Mouse (Mus musculus) spleen, adult 2 months (tissue): ENCODE results near the gene Tsc2. TPM values are rescaled to one million over a fixed set of nuclear protein-coding genes. Genes with fewer than 3 reads are reported as not detected.

Source experiments
- DNase-seq, 2 experiments: peaks; one replicate each; pipeline versions ENCODE4 v3.0.0 to v3.0.0-alpha.2; 2012 to 2021; ENCODE audit warnings: low spot score in 2 of 2, low read depth in 1 of 2
- H3K27ac ChIP-seq: fragments of 200-500 bp; 2 replicates; pipeline ENCODE4 v1.5.1; 2012; ENCODE audit warnings: low read length, inconsistent platforms; ENCODE audit not compliant: insufficient read depth
- H3K27me3 ChIP-seq: fragments of 200-500 bp; 2 replicates; pipeline ENCODE4 v1.6.1; 2012; ENCODE audit warnings: mild to moderate bottlenecking, moderate library complexity, low read length, inconsistent platforms; ENCODE audit not compliant: control insufficient read depth, insufficient read depth
- H3K36me3 ChIP-seq: fragments of 200-500 bp; 2 replicates; pipeline ENCODE4 v1.6.1; 2012; ENCODE audit warnings: mild to moderate bottlenecking, low read length, inconsistent platforms; ENCODE audit not compliant: control insufficient read depth, insufficient read depth
- H3K4me1 ChIP-seq: fragments of 200-500 bp; 2 replicates; pipeline ENCODE4 v1.6.1; 2011; ENCODE audit warnings: inconsistent platforms; ENCODE audit not compliant: control insufficient read depth, insufficient read depth, insufficient read length
- H3K4me3 ChIP-seq: fragments of 200-500 bp; 2 replicates; pipeline ENCODE4 v1.5.1; 2011; ENCODE audit warnings: mild to moderate bottlenecking, inconsistent platforms; ENCODE audit not compliant: insufficient read depth, insufficient read length; ENCODE audit errors: extremely low read depth
- CTCF ChIP-seq: fragments of 200-500 bp; IDR thresholded peaks from 2 replicates; pipeline ENCODE4 v1.5.1; 2011; ENCODE audit warnings: mild to moderate bottlenecking, inconsistent platforms; ENCODE audit not compliant: insufficient read depth, insufficient read length, insufficient replicate concordance; ENCODE audit errors: extremely low read depth
- POLR2A ChIP-seq: fragments of 200-500 bp; IDR thresholded peaks from 2 replicates; pipeline ENCODE4 v1.6.1; 2011; ENCODE audit warnings: low read depth, low read length, inconsistent platforms
- WGBS: fragments of 180-500 bp; shearing (Covaris S2); methylation state at CpG from one replicate; pipeline ENCODE4 v1.1.7; 2018; 5-methylcytosine and 5-hydroxymethylcytosine counted together
- polyA plus RNA-seq: library from polyadenylated mRNA; depleted of rRNA; stranded (reverse); fragments of >200 nt; gene quantifications from 2 replicates; pipeline ENCODE4 v1.2.3, GENCODE M21; 2012

Gene Tsc2
- polyA plus RNA-seq, 1 experiment: 86.1 TPM

GRCm38 (mm10) chr17:24593992-24594890 is 38.2 kb downstream of the Tsc2 start:
- no peaks in the 10 kb centered on the region for H3K4me1 ChIP-seq
- no peak for DNase-seq
- H3K27ac ChIP-seq: no peak overlapping the region
- H3K4me3 ChIP-seq: no peak overlapping the region
- 94% methylated on average over 26 of the region's 26 CpGs for WGBS
- no peaks in the 10 kb centered on the region for H3K27me3 ChIP-seq
- peaks cover 52% of the 10 kb centered on the region for H3K36me3 ChIP-seq
- TF ChIP-seq CTCF (no peak), POLR2A (no peak)

GRCm38 (mm10) chr17:24593248-24593647 is 39.2 kb downstream of the Tsc2 start:
- H3K4me3 ChIP-seq: no peak overlapping the region
- H3K36me3 ChIP-seq: peaks cover 47% of the 10 kb centered on the region
- DNase-seq: no peak
- H3K27ac ChIP-seq: no peak overlapping the region
- TF ChIP-seq POLR2A (no peak), CTCF (no peak)
- no peaks in the 10 kb centered on the region for H3K27me3 ChIP-seq
- whole genome bisulfite sequencing: 89% methylated on average over 5 of the region's 5 CpGs
- H3K4me1 ChIP-seq: no peaks in the 10 kb centered on the region

GRCm38 (mm10) chr17:24591695-24592094 is 40.7 kb downstream of the Tsc2 start:
- TF ChIP-seq POLR2A (no peak), CTCF (no peak)
- Histone ChIP-seq H3K4me1 (no peaks in the 10 kb centered on the region), H3K36me3 (peaks cover 41% of the 10 kb centered on the region), H3K27ac (no peak overlapping the region), H3K27me3 (no peaks in the 10 kb centered on the region), H3K4me3 (no peak overlapping the region)
- WGBS: 94% methylated on average over 5 of the region's 5 CpGs
- no peak for DNase-seq

- WGBS: 92% methylated on average over 3 of the region's 3 CpGs
- Histone ChIP-seq H3K4me1 (no peaks in the 10 kb centered on the region), H3K27ac (no peak overlapping the region), H3K4me3 (no peak overlapping the region), H3K36me3 (peaks cover 38% of the 10 kb centered on the region), H3K27me3 (no peaks in the 10 kb centered on the region)
- TF ChIP-seq POLR2A: no peak
- TF ChIP-seq CTCF: no peak
- no peak for DNase-seq
Measured at GRCm38 (mm10) chr17:24590943-24591342, 41.5 kb downstream of the Tsc2 start.

GRCm38 (mm10) chr17:24586532-24586931 is 45.9 kb downstream of the Tsc2 start:
- H3K4me1 ChIP-seq: no peaks in the 10 kb centered on the region
- TF ChIP-seq POLR2A (no peak), CTCF (no peak)
- peaks cover 25% of the 10 kb centered on the region for H3K36me3 ChIP-seq
- H3K27me3 ChIP-seq: no peaks in the 10 kb centered on the region
- H3K27ac ChIP-seq: no peak overlapping the region
- DNase-seq: no peak
- WGBS: 85% methylated on average over 4 of the region's 4 CpGs
- H3K4me3 ChIP-seq: no peak overlapping the region

GRCm38 (mm10) chr17:24584520-24584919 is 47.9 kb downstream of the Tsc2 start:
- no peak overlapping the region for H3K27ac ChIP-seq

More at GRCm38 (mm10) chr17:24584520-24584919, 47.9 kb downstream of the Tsc2 start:
- Histone ChIP-seq H3K27me3 (no peaks in the 10 kb centered on the region), H3K4me3 (no peak overlapping the region), H3K4me1 (no peaks in the 10 kb centered on the region), H3K36me3 (peaks cover 27% of the 10 kb centered on the region)
- TF ChIP-seq CTCF: no peak
- no peak for TF ChIP-seq POLR2A
- WGBS: 81% methylated on average over 3 of the region's 3 CpGs
- no peak for DNase-seq
